Mouse (Mus musculus): ENCODE data around the gene Anxa9. TPM values are rescaled to one million over a fixed set of nuclear protein-coding genes. Genes with fewer than 3 reads are reported as not detected.

The Anxa9 gene
- polyA plus RNA-seq, 1 experiment from 2014 or later = 1.9 TPM

DNA sequence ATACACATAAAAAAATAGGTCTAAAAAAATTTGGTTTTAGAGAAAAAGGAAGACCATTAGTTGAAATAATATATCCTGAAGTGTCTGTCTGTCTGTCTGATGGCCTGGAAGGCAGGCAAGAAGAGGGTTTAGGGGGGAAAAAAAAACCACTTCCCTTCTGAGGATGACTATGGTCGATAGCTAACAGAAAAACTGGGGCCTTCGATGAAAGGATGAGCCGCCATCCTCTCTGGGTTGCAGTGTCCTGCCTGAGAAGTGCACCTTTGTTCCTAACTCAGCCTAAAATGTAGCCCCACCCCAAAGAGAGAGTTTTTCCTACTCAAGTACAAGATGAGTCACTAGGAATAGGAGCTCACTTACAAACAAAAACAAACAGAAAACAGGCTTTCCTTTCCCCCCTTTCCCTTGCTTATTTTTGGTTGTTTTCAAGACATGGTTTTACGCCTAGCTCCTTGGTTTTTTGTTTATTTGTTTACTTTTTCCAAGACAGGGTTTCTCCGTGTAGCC lies 30.5 kb downstream of the Anxa9 start:
- no peak overlapping the region for H3K4me3 ChIP-seq
- H3K4me1 ChIP-seq = peaks cover 7% of the 10 kb centered on the region
- H3K36me3 ChIP-seq (replicated peaks) = peaks cover 12% of the 10 kb centered on the region
- H3K27ac ChIP-seq = no peak overlapping the region
- H3K27me3 ChIP-seq (ENCODE audit: poor library complexity, severe bottlenecking) = no peaks in the 10 kb centered on the region
- no peaks in the 10 kb centered on the region for H3K9me3 ChIP-seq
- DNase-seq (ENCODE audit: extremely low spot score, low spot score) = no peak
- WGBS = 90% methylated on average over 5 of the region's 5 CpGs

GRCm38 (mm10) chr3:95275161-95275560 lies 31.8 kb downstream of the Anxa9 start:
- Histone ChIP-seq H3K27ac (no peak overlapping the region), H3K4me3 (no peak overlapping the region), H3K4me1 (no peaks in the 10 kb centered on the region), H3K27me3 (ENCODE audit: poor library complexity, severe bottlenecking) (no peaks in the 10 kb centered on the region), H3K36me3 (replicated peaks) (peaks cover 12% of the 10 kb centered on the region), H3K9me3 (no peaks in the 10 kb centered on the region)
- DNase-seq (ENCODE audit: extremely low spot score, low spot score) = no peak
- 87% methylated on average over 6 of the region's 6 CpGs for WGBS

- Histone ChIP-seq H3K4me3 (no peak overlapping the region), H3K9me3 (no peaks in the 10 kb centered on the region), H3K36me3 (replicated peaks) (peaks cover 12% of the 10 kb centered on the region), H3K4me1 (no peaks in the 10 kb centered on the region), H3K27me3 (ENCODE audit: poor library complexity, severe bottlenecking) (no peaks in the 10 kb centered on the region), H3K27ac (no peak overlapping the region)
- DNase-seq (ENCODE audit: extremely low spot score, low spot score) = no peak
- WGBS = 94% methylated on average over 4 of the region's 4 CpGs
Measured at GRCm38 (mm10) chr3:95274453-95274852, 32.5 kb downstream of the Anxa9 start.

DNA sequence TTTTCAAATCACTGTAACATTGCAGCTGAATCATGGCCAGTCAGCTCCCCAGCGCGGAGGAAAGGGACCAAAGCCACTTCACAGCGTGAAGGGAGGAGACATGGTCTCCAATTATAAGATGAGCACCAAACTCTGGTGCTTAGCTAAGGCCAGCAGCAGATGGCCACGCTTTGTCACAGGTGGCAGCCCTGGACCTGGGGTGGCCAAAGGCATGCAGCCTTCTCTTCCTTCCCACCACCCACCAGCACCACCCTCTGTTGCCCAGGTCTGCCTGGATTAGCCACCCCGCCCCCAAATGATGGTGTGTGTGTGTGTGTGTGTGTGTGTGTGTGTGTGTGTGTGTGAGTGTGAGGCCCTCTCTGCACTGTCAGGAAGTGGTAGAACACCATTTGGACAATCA lies 33.5 kb downstream of the Anxa9 start:
- H3K27ac ChIP-seq = no peak overlapping the region
- H3K27me3 ChIP-seq (ENCODE audit: poor library complexity, severe bottlenecking) = no peaks in the 10 kb centered on the region
- H3K9me3 ChIP-seq = no peaks in the 10 kb centered on the region
- DNase-seq (ENCODE audit: extremely low spot score, low spot score) = no peak
- no peaks in the 10 kb centered on the region for H3K4me1 ChIP-seq
- H3K36me3 ChIP-seq (replicated peaks) = peaks cover 21% of the 10 kb centered on the region
- H3K4me3 ChIP-seq = no peak overlapping the region
- WGBS = 89% methylated on average over 5 of the region's 5 CpGs

DNA sequence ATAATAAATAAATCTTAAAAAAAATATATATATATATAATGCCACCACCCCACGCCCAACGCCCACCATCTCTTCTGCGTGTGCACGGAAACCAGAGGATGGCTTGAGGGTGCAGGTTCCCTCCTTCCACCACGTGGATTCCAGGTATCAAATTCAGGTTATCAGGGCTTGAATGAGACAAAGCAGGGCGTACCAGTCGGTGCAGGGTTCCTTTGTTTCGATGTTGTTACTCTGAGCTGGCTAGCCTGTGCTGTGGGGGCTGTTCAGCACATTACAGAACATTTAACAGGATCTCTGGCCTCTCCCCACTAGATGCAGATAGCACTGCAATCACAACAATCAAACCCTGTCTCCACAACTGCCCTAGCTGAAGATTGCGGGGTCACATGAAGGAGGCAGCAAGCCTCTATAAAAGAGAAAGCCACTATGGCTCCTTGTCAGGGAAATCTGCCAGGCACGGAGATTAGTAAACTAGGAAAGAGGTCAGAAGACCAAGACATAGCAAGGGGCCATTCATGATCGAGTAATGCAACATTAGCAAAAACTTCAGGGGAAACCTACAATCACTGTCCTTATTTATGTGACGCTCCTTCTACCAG lies 36.1 kb downstream of the Anxa9 start:
- DNase-seq (ENCODE audit: extremely low spot score, low spot score) = no peak

DNA sequence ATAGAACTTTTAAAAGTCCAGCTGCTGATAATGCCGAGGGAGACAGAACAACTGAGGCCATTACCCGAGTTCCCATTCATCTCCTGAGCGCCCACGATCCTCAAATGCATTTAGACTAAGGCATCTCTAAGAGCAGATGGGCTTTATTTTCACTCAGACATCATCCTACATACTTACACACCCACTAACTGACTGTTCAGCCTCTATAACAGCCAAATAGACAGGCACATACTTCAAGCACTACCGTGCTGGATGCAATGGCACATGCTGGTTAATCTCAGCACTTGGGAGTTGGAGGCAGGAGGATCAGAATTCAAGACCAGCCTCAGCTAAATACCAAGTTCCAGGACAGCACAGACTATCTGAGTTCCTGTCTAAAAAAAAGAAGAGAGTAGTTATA lies 37.2 kb downstream of the Anxa9 start:
- Histone ChIP-seq H3K36me3 (replicated peaks) (peaks cover 49% of the 10 kb centered on the region), H3K27ac (no peak overlapping the region)

More for the DNA sequence above, 36.1 kb downstream of the Anxa9 start:
- WGBS = 84% methylated on average over 12 of the region's 12 CpGs
- Histone ChIP-seq H3K4me3 (no peak overlapping the region), H3K9me3 (no peaks in the 10 kb centered on the region), H3K27ac (no peak overlapping the region), H3K4me1 (no peaks in the 10 kb centered on the region), H3K27me3 (ENCODE audit: poor library complexity, severe bottlenecking) (no peaks in the 10 kb centered on the region), H3K36me3 (replicated peaks) (peaks cover 43% of the 10 kb centered on the region)

DNA sequence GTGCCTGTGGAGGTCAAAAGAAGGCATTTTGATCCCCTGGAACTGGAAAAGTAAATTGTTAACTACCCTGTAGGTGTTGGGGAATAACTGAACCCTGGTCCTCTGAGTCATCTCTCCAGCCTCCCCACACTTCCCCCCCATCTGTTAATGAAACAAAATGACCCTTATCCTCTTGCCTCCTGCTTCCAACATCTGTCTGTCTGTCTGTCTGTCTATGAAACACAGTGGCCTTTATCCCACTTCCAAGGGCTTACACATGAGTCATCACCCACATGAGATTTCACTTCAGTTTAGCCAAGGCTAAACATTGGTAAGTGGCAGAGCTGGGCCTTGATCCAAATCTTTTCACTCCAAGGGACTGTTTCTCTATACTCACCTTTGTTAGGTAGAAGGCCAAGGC lies 39.1 kb downstream of the Anxa9 start:
- Histone ChIP-seq H3K9me3 (no peaks in the 10 kb centered on the region), H3K27me3 (ENCODE audit: poor library complexity, severe bottlenecking) (no peaks in the 10 kb centered on the region), H3K4me1 (0 out of 2 replicates have a peak, but pooled peaks cover 5% of the 10 kb centered on the region), H3K4me3 (no peak overlapping the region), H3K27ac (no peak overlapping the region), H3K36me3 (replicated peaks) (peaks cover 60% of the 10 kb centered on the region)
- no peak for DNase-seq (ENCODE audit: extremely low spot score, low spot score)

More for the DNA sequence above, 37.2 kb downstream of the Anxa9 start:
- Histone ChIP-seq H3K9me3 (no peaks in the 10 kb centered on the region), H3K4me1 (no peaks in the 10 kb centered on the region), H3K4me3 (no peak overlapping the region), H3K27me3 (ENCODE audit: poor library complexity, severe bottlenecking) (no peaks in the 10 kb centered on the region)
- WGBS = 94% methylated on average over 5 of the region's 5 CpGs
- no peak for DNase-seq (ENCODE audit: extremely low spot score, low spot score)

DNA sequence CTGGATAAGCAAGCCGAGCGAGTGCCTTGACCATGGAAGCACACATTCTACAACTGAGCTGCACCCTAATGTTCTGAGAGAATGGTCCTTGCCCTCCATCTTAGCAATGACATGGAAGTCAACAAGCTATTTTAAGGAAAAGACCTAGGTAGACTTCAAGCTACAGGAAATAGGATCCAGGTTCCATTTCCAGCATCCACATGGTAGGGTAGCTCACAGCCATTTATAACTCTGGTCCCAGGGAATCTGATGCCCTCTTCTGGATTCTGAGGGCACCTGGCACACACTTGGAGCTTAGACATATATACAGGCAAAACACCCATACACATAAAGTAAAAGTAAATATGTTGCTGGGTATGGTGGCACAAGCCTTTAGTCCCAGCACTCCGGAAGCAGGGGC lies 40.9 kb downstream of the Anxa9 start:
- H3K27me3 ChIP-seq (ENCODE audit: poor library complexity, severe bottlenecking) = no peaks in the 10 kb centered on the region
- 96% methylated on average over 3 of the region's 3 CpGs for WGBS
- DNase-seq (ENCODE audit: extremely low spot score, low spot score) = no peak
- peaks cover 74% of the 10 kb centered on the region for H3K36me3 ChIP-seq (replicated peaks)
- H3K27ac ChIP-seq = no peak overlapping the region
- no peak overlapping the region for H3K4me3 ChIP-seq
- no peaks in the 10 kb centered on the region for H3K9me3 ChIP-seq
- 0 out of 2 replicates have a peak, but pooled peaks cover 5% of the 10 kb centered on the region for H3K4me1 ChIP-seq

DNA sequence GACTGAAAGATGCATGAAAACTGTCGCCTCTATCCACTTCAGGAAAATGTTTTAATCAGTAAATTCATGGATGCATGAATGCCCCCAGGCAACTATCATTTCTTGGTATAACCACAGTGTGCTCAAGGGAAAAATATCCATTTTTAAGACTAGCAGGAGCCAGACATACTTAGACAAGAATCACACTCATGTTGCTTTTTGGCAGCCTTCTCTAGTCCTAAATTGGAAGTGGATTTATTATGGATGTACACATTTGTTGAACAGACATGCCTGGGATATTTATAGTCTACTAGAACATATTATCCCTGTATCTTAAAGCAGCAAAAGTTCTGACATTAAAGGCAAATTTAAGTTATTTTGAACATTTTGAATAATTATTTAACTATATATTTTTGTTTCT lies 42.3 kb downstream of the Anxa9 start:
- WGBS = 78% methylated on average over 1 of the region's 1 CpGs
- Histone ChIP-seq H3K9me3 (no peaks in the 10 kb centered on the region), H3K27ac (no peak overlapping the region), H3K4me3 (no peak overlapping the region), H3K36me3 (replicated peaks) (peaks cover 87% of the 10 kb centered on the region), H3K4me1 (0 out of 2 replicates have a peak, but pooled peaks cover 5% of the 10 kb centered on the region), H3K27me3 (ENCODE audit: poor library complexity, severe bottlenecking) (no peaks in the 10 kb centered on the region)
- DNase-seq (ENCODE audit: extremely low spot score, low spot score) = no peak

GRCm38 (mm10) chr3:95263089-95263739 lies 43.8 kb downstream of the Anxa9 start:
- 55% methylated on average over 11 of the region's 11 CpGs for WGBS
- 0 out of 2 replicates have a peak, but pooled peaks cover 5% of the 10 kb centered on the region for H3K4me1 ChIP-seq
- H3K4me3 ChIP-seq = no peak overlapping the region
- H3K27ac ChIP-seq = no peak overlapping the region; the same call in 1 of the 2 replicates
- no peaks in the 10 kb centered on the region for H3K27me3 ChIP-seq (ENCODE audit: poor library complexity, severe bottlenecking)
- H3K36me3 ChIP-seq (replicated peaks) = peaks cover 91% of the 10 kb centered on the region
- no peaks in the 10 kb centered on the region for H3K9me3 ChIP-seq
- DNase-seq (ENCODE audit: extremely low spot score, low spot score) = peak; percentile 58

- Histone ChIP-seq H3K27ac (no peak overlapping the region), H3K4me3 (no peak overlapping the region), H3K4me1 (0 out of 2 replicates have a peak, but pooled peaks cover 5% of the 10 kb centered on the region), H3K36me3 (replicated peaks) (peaks cover 91% of the 10 kb centered on the region), H3K9me3 (no peaks in the 10 kb centered on the region), H3K27me3 (ENCODE audit: poor library complexity, severe bottlenecking) (no peaks in the 10 kb centered on the region)
- no peak for DNase-seq (ENCODE audit: extremely low spot score, low spot score)
- 92% methylated on average over 4 of the region's 4 CpGs for WGBS
Measured at GRCm38 (mm10) chr3:95261975-95262374, 45.0 kb downstream of the Anxa9 start.

- WGBS = 94% methylated on average over 5 of the region's 5 CpGs
- DNase-seq (ENCODE audit: extremely low spot score, low spot score) = no peak
- Histone ChIP-seq H3K27me3 (ENCODE audit: poor library complexity, severe bottlenecking) (no peaks in the 10 kb centered on the region), H3K36me3 (replicated peaks) (peaks cover 93% of the 10 kb centered on the region), H3K9me3 (no peaks in the 10 kb centered on the region), H3K4me1 (no peaks in the 10 kb centered on the region), H3K4me3 (no peak overlapping the region), H3K27ac (no peak overlapping the region)
Measured at GRCm38 (mm10) chr3:95256931-95257330, 50.0 kb downstream of the Anxa9 start.

DNA sequence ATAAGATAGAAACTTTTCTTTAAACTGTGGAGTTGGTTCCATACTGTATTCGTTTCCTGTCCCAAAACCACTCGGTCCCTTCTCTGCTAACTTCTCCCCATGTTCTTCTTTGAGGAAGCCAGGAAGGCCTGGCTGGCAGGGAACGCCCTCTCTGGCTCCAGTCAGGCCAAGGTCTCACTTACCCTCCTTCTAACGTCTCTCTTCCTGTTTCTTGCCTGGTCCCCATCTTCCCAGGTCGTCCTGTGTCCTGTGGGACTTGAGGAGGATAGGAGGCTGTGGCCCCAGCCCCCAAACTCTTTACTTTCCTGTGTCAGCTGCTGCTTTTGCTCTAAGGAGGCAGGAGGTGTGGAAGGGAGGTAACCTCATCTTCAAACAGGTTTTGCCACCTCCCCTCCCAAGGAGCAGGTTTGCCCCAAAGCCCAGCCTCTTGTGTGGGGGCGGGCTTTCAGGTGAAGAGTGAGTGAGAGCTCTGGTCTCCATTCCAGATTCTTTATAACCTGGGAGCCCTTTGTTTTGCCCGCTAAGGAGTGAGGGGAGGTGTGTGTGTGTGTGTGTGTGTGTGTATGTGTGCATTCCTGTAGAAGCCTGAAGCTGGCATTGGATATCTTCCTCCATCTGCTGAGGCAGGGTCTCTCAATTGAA lies 56.1 kb downstream of the Anxa9 start, which contains the start of gene Bnipl:
Gene Bnipl, minus strand, starts transcription at position 411 of the 642 bp plus-strand sequence.
- Histone ChIP-seq H3K27ac (no peak within 1 kb of the TSS), H3K4me1 (no peaks in the 10 kb centered on the region), H3K27me3 (ENCODE audit: poor library complexity, severe bottlenecking) (no peaks in the 10 kb centered on the region), H3K36me3 (replicated peaks) (peaks cover 35% of the 10 kb centered on the region), H3K9me3 (no peaks in the 10 kb centered on the region), H3K4me3 (no peak within 1 kb of the TSS)
- DNase-seq (ENCODE audit: extremely low spot score, low spot score) = no peak
- 65% methylated on average over 7 of the region's 7 CpGs for WGBS
